Mouse (Mus musculus) heart, embryonic 14.5 days (tissue): ENCODE data around the gene Wnk3. TPM values are rescaled to one million over a fixed set of nuclear protein-coding genes. Genes with fewer than 3 reads are reported as not detected.
A peak's percentile ranks its signal among the peaks of the same experiment; 100 is the strongest.
"Not testable (repeated sequence)": the region's sequence is repeated elsewhere in the genome, so short reads cannot be mapped to it uniquely, and the experiment has no call there.

Experiments
- ATAC-seq: fragments of 200-750 bp; cut with Nextera tagmentation; 2 replicates; pipeline ENCODE4 v1.8.0; 2017; ENCODE audit warnings: low read depth, moderate TSS enrichment; ENCODE audit not compliant: insufficient number of reproducible peaks, insufficient read depth, low FRiP score
- H3K27ac ChIP-seq, 2 experiments: fragments of 200-500 bp in 1 of 2; fragments of 300-500 bp in 1 of 2; sonication (generic) in 1 of 2; replicated peaks in 1 of 2; 2 replicates each; pipeline ENCODE4 v1.5.1; 2012 to 2014; ENCODE audit warnings: low read depth in 2 of 2, low read length in 2 of 2, control low read depth in 1 of 2, mild to moderate bottlenecking in 1 of 2, mixed read lengths in 1 of 2; ENCODE audit not compliant: control insufficient read depth in 1 of 2, insufficient read depth in 1 of 2
- H3K27me3 ChIP-seq: fragments of 300-500 bp; sonication (generic); 2 replicates; pipeline ENCODE4 v1.6.1; 2014; ENCODE audit warnings: mild to moderate bottlenecking, low read length, control low read depth; ENCODE audit not compliant: control insufficient read depth, insufficient read depth
- H3K36me3 ChIP-seq: fragments of 300-500 bp; sonication (generic); 2 replicates; pipeline ENCODE4 v1.6.1; 2014; ENCODE audit warnings: mild to moderate bottlenecking, control low read depth, low read length, mixed read lengths; ENCODE audit not compliant: control insufficient read depth, insufficient read depth
- H3K4me1 ChIP-seq, 2 experiments: fragments of 200-500 bp in 1 of 2; fragments of 300-500 bp in 1 of 2; sonication (generic) in 1 of 2; 2 replicates each; pipeline ENCODE4 v1.6.1; 2012 to 2014; ENCODE audit warnings: low read length in 2 of 2, control low read depth in 1 of 2, mixed read lengths in 1 of 2; ENCODE audit not compliant: control insufficient read depth in 2 of 2, insufficient read depth in 2 of 2
- H3K4me2 ChIP-seq: fragments of 300-500 bp; sonication (generic); 2 replicates; pipeline ENCODE4 v1.6.1; 2014; ENCODE audit warnings: mild to moderate bottlenecking, low read length
- H3K4me3 ChIP-seq, 2 experiments: fragments of 200-500 bp in 1 of 2; fragments of 300-500 bp in 1 of 2; sonication (generic) in 1 of 2; 2 replicates each; pipeline ENCODE4 v1.5.1; 2012 to 2014; ENCODE audit warnings: low read length in 2 of 2, mild to moderate bottlenecking in 2 of 2, control low read depth in 1 of 2, low read depth in 1 of 2, moderate library complexity in 1 of 2; ENCODE audit not compliant: control insufficient read depth in 1 of 2, insufficient read depth in 1 of 2
- H3K9ac ChIP-seq: fragments of 300-500 bp; sonication (generic); 2 replicates; pipeline ENCODE4 v1.6.1; 2014; ENCODE audit warnings: mild to moderate bottlenecking, low read length
- H3K9me3 ChIP-seq: fragments of 300-500 bp; sonication (generic); 2 replicates; pipeline ENCODE4 v1.6.1; 2016; ENCODE audit warnings: low read length, control low read depth; ENCODE audit not compliant: control insufficient read depth
- WGBS: fragments of 180-500 bp; shearing (Covaris S2); extraction: QIAGEN DNeasy Blood & Tissue Kit; methylation state at CpG from one replicate; pipeline ENCODE4 v1.1.7; 2014; 5-methylcytosine and 5-hydroxymethylcytosine counted together
- polyA plus RNA-seq: library from polyadenylated mRNA; unstranded; fragments of >200 nt; fragmentation: Nextera tagmentation; extraction: Ambion mirVana; gene quantifications from 2 replicates; pipeline ENCODE4 v1.2.1, GENCODE M21; 2014

The Wnk3 gene
- polyA plus RNA-seq = 1.4 TPM in 2 replicates

DNA sequence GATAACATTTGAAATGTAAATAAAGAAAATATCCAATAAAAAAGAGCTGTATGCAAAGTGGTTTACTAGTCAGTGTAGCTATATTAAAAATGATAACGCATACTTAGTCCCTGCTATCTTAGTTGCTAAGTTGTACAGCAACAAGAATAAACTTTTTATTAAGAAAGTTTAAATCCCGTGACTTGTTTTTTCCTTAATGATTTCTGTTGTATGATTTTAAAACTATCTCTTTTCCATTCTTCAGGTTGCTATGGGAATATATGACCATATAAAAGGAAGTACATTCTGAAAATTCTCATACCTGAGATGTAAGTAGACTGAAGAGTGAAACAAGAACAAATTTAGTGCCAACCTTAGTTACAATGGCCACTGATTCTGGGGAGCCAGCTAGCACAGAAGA, at the start of gene Wnk3:
Wnk3 (plus strand) TSS at position 301 of the 400 bp plus-strand sequence.
- H3K4me1 ChIP-seq = no peaks in the 10 kb centered on the region
- ATAC-seq = no peak
- no peaks in the 10 kb centered on the region for H3K27me3 ChIP-seq
- H3K4me3 ChIP-seq = no peak within 1 kb of the TSS
- 87% methylated on average over 2 of the region's 2 CpGs for WGBS
- H3K36me3 ChIP-seq = no peaks in the 10 kb centered on the region
- H3K9me3 ChIP-seq = no peaks in the 10 kb centered on the region
- no peak within 1 kb of the TSS for H3K27ac ChIP-seq
- no peak within 1 kb of the TSS for H3K9ac ChIP-seq
- H3K4me2 ChIP-seq = no peak within 1 kb of the TSS

DNA sequence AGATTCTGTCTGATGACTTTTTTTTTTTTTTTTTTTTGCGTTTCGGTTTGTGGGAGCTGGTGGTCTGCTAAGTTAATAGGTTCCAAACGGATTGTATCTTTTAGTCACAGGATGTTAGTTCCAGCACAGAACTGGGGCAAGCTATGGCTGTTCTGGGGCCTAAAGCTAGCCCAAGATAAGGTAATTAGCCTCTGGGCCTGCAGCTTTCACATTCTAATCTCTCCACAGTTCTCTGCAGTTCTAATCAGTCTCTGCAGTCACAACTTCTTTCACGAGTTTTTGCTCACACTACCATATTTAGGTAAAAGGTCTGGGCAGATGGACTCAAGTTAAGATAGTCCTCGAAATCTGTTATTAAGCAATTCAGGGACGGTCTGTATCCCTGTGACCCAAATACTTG, 39.5 kb upstream of the Wnk3 start:
- no peaks in the 10 kb centered on the region for H3K4me1 ChIP-seq
- H3K36me3 ChIP-seq = no peaks in the 10 kb centered on the region
- 51% methylated on average over 6 of the region's 6 CpGs for WGBS
- no peak overlapping the region for H3K9ac ChIP-seq
- H3K9me3 ChIP-seq = no peaks in the 10 kb centered on the region
- H3K4me3 ChIP-seq = no peak overlapping the region
- no peak for ATAC-seq
- H3K27me3 ChIP-seq = no peaks in the 10 kb centered on the region
- no peak overlapping the region for H3K4me2 ChIP-seq
- no peak overlapping the region for H3K27ac ChIP-seq

DNA sequence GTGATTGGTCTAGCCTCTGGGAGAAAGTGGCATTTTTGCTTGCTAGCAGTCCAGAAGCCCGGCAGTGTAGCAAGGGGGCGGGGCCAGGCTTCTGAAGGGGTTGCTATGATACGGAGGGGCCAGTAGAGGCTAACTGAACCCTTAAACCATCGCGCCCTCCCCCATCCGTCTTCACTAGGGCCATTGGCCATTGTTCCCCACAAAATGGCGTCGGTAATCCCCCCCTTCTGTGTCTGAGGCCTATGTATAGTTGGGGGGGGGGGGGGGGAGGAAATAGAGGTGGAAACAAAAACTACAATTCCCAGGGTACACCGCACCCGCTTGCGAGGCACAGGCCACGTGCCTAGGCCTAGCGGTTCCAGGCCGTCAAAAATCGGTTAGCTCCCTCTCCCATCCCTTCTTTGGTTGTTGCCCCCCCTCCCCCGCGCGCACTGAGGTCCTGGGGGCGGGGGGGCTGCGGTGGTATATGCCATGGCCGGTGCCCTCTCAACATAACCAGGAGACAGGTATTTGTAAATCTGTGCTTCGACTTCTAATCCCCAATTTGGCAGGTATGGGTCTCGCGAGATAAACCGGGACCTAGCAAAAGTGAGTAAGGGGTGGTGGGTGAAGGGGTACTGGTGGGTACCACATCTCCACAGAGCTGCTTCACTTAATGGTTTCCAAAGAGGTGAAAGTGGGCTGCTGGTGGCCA, 29.3 kb upstream of the Wnk3 start:
- Histone ChIP-seq H3K4me3 (peak overlapping the region; percentile 44 to 50), H3K4me2 (peak overlapping the region; percentile 65), H3K9me3 (no peaks in the 10 kb centered on the region), H3K27me3 (no peaks in the 10 kb centered on the region), H3K27ac (peak overlapping the region; percentile 33 to 64; a peak in 3 of 4 replicates), H3K36me3 (no peaks in the 10 kb centered on the region), H3K9ac (peak overlapping the region; percentile 52; the same call in 1 of the 2 replicates), H3K4me1 (peaks cover 0 to 4% of the 10 kb centered on the region in 2 experiments; a peak in 1 of 4 replicates)
- WGBS = 19% methylated on average over 25 of the region's 25 CpGs
- peak; percentile 57; the same call in 1 of the 2 replicates for ATAC-seq

DNA sequence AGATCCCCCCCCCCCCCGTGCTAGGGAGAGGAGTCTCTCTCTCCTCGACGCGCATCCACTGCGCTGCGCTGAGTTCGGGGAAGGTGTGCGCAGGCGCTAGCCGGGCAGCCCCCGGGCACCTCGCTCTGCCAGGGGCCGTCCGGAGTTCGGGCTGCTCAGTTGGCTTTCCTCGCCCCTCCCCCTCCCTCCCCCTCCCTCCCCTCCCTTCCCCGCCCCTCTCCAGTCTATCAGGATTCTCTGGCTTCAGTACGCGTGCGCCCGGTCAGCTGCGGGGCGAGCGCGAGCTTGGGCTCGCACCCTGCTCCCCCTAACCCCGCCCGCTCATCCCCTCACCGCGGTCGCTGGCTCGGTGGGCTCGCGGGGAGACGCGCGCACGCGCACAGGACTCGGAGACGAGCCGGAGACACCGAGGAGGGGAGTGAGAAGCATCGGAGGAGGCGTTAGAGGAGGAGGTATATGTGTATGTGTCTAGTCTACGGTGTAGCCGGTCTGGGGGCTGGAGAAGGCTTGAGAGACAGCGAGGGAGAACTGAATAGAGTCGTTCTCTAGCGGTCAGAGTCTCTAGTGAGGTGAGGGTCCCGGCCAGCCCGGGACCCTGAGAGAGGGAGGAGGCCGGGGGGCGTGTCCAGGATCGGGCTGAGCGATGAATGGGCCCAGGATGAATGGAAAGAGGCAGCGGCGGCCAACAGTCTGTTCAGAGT, 28.5 kb upstream of the Wnk3 start:
- ATAC-seq = peak; percentile 89
- H3K4me3 ChIP-seq = peak overlapping the region; percentile 50 to 72
- H3K27ac ChIP-seq = peak overlapping the region; percentile 33 to 64; a peak in 3 of 4 replicates
- peaks cover 0 to 4% of the 10 kb centered on the region in 2 experiments; a peak in 1 of 4 replicates for H3K4me1 ChIP-seq
- peak overlapping the region; percentile 57 for H3K9ac ChIP-seq
- H3K9me3 ChIP-seq = no peaks in the 10 kb centered on the region
- no peaks in the 10 kb centered on the region for H3K27me3 ChIP-seq
- WGBS = 26% methylated on average over 45 of the region's 58 CpGs
- no peaks in the 10 kb centered on the region for H3K36me3 ChIP-seq
- peak overlapping the region; percentile 65 for H3K4me2 ChIP-seq

DNA sequence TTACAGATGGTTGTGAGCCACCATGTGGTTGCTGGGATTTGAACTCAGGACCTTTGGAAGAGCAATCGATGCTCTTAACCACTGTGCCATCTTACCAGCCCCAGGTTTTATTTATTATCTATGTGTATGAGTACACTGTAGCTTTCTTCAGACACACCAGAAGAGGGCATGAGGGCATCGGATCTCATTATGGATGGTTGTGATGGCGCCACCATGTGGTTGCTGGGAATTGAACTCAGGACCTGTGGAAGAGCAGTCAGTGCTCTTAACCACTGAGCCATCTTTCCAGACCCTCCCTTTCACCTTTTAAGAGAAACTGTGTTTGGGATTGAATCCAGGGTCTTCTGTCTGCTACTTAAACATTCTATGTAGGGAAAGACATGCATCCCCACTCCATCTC, 24.7 kb upstream of the Wnk3 start:
- H3K27ac ChIP-seq, H3K9ac ChIP-seq, ATAC-seq, H3K4me2 ChIP-seq, H3K4me3 ChIP-seq, H3K4me1 ChIP-seq, H3K36me3 ChIP-seq, H3K27me3 ChIP-seq, H3K9me3 ChIP-seq: not testable (repeated sequence)
- 64% methylated on average over 3 of the region's 3 CpGs for WGBS

DNA sequence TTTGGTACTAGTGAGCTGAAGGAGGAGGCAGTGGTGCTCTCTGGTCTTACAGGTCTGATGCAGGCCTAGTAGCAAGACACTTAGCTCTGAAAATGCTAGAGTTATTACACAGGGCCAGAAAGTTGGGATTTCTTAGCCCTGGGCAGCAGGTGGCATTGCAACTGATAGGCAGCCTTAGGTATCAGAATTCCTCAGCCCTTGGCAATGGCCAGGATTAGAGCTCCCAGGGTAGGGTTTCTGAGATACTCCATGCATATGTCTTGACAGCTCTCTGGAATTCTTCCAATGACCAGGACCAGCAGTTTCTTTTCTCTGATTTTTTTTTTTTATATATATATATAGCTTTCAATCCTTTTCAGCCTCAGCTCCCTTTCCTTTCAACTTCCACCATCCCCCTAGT, 100.5 kb downstream of the Wnk3 start:
- peak overlapping the region; percentile 77 to 80 for H3K27ac ChIP-seq
- ATAC-seq = peak; percentile 56; the same call in 1 of the 2 replicates
- peaks cover 0 to 3% of the 10 kb centered on the region in 2 experiments; a peak in 2 of 4 replicates for H3K4me1 ChIP-seq

DNA sequence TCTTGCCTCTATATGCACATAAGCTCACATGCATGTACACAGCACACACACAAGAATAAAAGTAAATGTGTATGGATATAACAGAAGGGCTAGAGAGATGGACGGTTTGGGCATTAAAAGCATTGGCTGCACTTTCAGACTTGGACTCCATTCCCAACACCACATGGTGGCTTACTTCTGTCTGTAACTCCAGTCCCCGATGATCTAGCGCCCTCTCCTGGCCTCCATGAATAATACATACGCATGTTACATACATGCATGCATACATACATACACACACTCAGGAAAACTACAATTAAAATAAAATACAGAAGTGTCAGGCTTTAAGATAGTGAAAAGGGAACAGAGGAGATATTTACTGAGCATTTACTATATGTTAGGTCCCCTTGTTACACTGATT, 115.9 kb downstream of the Wnk3 start:
- Histone ChIP-seq H3K36me3 (no peaks in the 10 kb centered on the region), H3K9me3 (no peaks in the 10 kb centered on the region), H3K4me3 (no peak overlapping the region), H3K27me3 (no peaks in the 10 kb centered on the region), H3K9ac (no peak overlapping the region), H3K27ac (no peak overlapping the region), H3K4me2 (no peak overlapping the region), H3K4me1 (no peaks in the 10 kb centered on the region)
- 72% methylated on average over 4 of the region's 4 CpGs for WGBS
- ATAC-seq = no peak

More for the DNA sequence above, 100.5 kb downstream of the Wnk3 start:
- H3K4me3 ChIP-seq = no peak overlapping the region
- H3K9ac ChIP-seq = no peak overlapping the region
- H3K9me3 ChIP-seq = no peaks in the 10 kb centered on the region
- no peaks in the 10 kb centered on the region for H3K36me3 ChIP-seq
- H3K4me2 ChIP-seq = no peak overlapping the region
- H3K27me3 ChIP-seq = no peaks in the 10 kb centered on the region
